Mouse (Mus musculus) NIH3T3 (cell line): ENCODE measurements around the gene Dock8.

Experiments
- DNase-seq: peaks from one replicate; pipeline ENCODE4 v3.0.0-alpha.2; 2012; ENCODE audit warnings: low read depth

Dock8 gene

DNA sequence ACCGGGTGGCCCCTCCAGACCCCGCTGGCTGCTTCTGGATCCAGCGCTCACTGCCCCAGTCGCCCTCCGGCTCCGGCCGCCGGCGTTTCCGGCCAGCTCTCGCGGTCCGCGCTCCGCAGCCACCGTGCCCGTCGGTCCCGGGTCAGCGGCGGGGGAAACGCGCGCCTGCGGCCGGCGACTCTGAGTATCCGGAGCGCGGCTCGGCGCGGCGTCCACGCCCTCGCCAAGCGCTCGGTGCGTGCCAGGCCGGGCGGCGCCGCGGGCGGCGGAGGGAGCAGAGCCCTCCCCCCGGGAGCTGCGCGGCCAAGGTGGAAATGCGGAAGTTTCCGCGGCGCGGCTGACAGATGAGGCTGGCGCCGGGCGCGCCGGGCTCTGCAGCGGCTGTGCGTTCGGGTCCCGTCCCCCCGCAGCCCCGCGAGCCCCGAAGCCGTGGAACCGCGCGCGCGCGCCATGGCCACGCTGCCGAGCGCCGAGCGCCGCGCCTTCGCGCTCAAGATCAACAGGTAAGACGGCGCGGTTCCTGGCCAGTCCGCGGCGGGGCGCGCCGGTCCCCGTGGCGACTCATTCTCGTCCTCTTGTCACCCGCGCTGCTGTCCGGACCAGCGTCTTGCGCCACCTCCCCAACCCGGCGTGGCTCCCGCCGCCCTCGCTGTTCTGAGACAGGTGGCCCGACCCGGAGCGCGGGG lies at the start of gene Dock8:
Dock8 (plus strand) TSS at position 334 of the 686 bp plus-strand sequence.
- peak; percentile 77 for DNase-seq

DNA sequence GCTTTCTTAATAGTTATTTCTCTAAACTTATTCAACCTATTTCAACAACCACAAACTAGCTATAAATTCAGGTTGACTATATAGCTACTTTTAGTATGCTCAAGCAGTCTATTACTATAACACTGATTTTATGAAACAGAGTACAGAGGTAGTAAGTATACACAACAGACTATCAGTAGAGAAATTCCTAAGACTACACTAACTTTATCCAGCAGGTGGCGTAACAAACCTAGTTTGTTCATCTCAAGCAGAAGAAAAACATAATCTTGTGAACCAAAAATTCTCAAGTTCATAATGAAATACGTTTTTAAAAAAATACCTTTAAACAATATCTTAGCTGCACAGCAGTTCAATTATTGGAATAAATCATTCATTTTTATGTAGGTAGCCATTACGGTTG lies 40.8 kb upstream of the Dock8 start:
- peak; percentile 91 for DNase-seq

DNA sequence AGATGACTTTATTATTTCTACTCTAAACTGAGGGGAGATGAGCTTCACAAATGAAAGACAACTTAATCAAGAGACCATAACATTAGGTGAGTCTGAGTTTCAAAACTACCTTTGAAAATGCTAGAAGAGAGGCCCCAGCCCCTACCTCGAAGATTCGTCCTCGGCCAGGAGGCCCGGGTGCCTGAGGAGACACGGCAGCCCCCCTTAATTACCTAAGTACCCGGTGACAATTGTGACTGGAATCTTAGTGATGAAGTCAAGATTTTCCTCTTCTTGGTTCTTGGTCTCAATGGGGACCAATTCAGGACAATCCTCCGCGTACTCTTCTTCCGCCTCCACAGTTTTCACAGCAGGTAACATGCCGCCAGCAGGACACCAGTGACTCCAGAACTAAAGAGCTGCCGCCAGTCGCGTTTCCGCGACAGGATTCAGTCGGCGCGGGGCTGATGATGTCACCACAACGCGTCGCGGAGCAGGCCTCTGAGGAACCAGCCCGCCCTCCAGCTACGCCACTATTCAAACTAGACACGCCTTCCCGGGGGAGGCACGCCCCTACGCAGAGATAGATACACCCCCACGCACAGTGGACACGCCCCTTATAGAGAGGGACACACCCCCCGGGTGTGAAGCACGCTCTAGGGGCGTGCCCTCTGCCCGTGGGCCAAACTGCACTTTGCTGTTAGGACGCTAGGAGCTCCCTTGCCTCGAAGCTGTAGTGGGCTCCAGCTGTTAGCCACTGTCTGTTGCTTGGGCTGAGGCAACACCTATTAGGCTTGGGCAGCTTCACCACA lies 38.0 kb upstream of the Dock8 start, which contains the start of gene Cbwd1:
Cbwd1 (minus strand) TSS at position 439 of the 791 bp plus-strand sequence.
- peak; percentile 100 for DNase-seq

DNA sequence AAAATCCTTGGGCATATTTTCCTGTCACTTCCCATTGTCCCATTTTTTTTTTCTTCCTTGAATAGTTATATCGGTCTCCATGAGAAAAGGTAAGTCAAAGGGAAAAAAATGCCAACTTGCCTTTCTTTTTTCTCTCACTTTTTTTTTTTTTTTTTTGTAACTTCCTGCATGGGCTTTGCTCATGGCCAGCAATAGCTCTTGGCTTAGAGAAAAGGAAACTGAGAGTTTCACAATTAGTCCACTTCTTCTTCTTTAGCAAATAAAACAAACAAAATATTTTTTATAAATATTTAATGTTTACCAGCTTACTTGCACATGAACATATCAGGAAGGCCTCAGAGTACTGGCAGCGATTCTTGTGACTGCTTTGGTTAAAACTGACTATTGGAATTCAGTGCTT lies 33.1 kb upstream of the Dock8 start:
- DNase-seq, result no peak

DNA sequence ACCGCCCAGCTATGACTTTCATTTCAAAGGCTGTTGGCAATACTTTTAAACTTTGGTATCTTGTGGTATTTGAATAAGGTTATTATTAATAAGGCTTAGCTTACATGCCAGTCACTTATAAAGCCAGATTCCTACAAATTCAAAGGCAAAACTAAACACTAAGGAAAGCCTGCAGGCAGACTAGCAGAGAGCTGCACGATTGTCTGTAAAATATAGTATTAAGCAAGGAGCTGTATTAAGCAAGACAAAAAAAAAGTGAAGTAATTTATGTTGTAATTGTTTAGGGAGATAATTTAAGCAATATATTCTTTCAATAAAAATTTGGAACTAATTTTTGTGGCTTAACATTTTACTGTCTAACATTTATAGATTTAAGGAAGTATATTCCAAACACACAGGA lies 32.4 kb upstream of the Dock8 start:
- no peak for DNase-seq

DNA sequence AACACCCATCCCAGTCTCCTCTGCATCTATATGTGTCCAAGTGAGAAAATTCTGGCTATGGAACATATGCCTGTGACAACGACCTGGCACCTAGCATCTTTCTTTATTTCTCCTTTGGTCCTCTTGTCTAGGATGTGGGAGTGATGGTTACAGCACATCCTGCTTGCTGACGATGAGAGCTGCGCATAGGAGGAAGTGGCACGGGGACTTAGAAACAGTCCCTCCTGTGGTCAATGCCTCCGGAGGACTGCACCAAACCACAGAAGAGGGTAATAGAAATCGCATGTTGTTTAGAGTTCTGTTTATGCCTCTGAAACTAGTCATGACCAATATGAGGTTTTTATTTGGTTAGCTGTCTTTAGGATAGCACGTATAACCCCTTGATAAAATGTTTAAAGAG lies 28.0 kb upstream of the Dock8 start:
- no peak for DNase-seq

DNA sequence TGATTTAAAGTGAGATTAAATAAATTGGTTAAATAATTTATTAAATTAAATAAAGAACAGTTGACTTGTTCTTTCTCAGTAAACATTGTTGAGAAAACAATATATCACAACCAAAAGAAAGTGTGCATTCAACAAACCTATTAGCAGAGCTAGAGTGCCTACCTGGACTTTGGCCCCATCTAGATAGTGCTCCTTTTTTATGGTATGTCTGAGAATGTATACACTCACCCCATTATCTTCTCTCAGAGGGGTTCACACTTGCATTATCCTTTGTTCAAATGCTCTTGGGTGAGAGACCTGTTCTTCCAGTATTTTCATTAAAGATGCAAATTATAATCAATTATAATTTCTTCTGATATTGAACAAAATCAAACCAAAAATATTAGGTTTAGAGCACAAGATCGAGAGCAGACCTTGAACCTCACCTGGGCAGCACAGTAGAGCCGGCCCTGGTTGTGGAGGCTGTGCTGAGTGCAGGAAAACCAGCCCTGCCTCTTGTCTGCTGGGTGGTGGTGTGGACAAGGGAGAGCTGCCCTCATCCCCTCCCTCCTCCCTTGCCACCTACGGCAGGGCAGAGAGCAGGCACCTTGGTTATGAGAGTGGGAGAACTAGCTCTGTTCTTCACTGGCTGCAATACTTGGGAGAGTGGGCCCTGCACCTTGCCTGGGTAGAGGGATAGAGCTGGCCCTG lies 26.5 kb upstream of the Dock8 start:
- no peak for DNase-seq

DNA sequence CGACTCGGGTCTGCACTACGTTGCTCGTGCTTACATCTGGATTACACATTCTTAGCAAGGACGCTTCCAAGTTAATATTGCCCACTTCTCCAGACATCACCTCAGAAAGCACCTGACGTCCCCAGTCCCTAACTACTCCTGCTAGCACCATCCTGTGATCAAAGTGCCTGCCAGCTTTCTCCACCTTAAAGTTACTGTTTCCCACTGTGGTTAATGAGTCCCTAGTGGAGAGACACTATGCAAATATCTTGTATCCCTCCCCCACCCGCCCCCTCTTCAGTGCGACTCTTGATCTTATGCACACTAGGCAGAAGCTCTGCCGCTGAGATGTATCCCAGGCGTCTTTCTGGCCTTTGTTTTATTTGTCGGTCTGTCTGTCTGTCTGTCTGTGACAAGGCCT lies 21.3 kb upstream of the Dock8 start:
- DNase-seq, result no peak

DNA sequence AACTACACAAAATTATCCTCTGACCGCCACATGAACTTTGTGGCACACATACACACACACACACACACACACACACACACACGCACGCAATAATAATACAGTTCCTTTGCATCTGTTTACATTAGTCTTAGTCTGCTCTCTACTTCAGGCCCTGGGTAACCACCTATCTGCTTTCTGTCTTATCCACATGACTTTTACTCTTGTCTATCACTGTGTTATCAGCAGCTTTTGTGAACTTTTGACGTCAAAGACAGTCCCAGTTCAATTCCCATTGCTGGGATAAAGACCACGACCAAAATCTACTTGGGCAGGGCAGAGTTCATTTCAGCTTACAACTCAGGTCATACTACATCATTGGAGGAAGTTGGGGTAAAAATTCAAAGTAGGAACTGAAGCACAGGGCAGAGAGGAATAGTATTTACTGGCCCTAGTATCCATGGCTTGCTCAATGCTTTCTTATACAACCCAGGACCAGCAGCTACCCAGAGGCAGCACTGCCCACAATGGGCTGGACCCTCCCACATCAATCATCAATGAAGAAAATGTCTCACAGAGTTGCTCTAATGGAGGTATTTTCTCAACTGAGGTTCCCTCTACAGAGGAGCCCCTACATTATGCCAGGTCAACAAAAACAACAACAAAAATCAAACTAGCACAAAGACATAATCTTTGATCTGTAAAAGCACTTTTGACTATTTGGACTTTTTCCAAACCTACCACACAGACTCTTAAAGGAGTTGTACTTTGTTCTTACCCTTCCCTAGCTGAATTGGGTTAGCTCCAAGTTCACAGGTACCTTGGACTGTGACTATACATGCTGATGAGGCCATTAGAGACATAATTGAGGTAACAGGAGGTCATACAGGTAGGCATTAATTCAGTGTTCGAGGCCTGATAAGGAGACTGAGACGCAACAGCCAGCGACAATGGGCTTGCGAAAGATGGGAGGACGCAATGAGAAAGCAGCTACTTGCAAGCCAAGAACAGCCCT lies 20.2 kb upstream of the Dock8 start:
- no peak for DNase-seq

DNA sequence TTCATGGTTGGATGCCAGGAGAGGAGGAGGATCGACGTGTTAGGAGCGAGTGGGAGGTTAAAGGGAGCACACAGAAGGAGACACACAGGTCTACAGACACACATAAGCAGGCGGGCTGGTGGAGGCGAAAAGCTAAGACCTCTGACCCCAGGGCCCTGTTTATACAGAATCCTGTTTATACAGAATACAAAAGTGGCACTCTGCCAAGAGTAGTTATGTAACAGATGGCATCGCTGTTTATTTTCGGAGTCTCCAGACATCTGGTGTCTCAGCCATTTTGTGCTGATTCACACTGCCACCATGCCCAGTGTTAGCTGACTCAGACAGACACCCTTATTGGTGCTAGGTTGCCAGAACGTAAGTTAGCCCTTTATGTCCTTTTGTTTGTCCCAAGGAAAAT lies 18.0 kb upstream of the Dock8 start:
- peak; percentile 79 for DNase-seq

DNA sequence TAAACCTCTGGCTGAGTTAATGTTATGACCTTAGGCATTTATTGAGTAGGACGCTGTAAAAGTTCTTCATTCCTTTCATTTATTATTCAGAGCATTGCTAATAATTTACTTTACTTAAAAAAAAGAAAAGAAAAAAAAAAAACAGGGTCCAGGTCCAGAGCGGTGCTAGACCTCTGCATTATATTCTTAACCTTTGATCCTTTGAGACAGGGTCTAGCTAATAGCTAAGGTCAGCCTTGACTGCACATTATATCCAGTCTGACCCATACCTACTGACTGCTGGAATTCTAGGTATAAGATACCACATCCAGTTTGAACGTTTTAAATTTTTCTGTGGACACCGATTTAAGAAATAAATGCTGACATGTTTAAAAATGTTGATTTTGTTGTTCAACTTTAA lies 16.3 kb upstream of the Dock8 start:
- DNase-seq, result no peak

DNA sequence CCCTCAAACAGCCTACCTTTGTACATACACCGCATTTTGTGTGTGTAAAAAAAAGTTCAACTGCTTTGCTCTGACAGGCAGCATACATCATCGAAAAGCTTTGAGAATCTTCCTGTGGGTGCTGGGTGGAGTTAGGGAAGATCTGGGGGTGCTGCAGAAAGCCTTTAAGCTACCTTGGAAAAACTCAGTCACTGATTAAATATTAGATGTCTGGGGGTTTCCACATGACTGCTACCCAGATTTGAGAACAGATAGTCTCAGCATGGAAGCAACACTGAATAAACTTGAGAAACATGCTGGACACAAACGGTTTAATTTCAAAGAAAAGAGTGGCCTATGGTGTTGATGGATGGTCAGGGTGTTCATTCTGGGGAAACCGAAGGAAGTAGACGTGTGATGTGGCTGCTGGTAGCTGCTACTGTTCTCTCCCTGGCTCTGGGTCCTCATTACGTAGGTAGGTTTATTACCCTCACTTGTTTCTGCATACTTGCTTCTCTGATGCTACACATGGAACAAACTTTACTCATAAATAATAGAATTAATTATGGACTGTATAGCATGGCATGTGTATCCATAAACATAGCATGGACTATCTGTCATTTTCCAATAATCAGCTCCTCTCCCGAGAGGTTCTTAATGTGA lies 15.4 kb upstream of the Dock8 start:
- DNase-seq, result no peak

DNA sequence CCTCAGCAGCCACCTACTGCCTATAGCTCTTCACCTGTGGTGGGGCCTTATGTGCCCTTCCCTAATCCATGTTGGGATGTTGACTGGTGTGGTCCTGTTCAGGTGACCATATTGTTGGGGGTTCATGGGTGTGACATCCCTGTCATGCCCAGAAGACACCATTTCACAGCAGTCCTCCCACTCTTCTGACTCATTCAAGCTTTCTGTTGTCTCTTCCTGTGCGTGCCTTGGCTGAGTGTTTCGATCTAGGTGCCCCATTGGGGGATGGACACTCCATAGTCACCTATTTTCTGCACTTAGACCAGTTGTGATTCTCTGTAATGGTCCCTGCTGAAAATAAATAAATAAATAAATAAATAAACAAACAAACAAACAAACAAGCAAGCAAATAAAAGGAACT lies 14.3 kb upstream of the Dock8 start:
- no peak for DNase-seq

DNA sequence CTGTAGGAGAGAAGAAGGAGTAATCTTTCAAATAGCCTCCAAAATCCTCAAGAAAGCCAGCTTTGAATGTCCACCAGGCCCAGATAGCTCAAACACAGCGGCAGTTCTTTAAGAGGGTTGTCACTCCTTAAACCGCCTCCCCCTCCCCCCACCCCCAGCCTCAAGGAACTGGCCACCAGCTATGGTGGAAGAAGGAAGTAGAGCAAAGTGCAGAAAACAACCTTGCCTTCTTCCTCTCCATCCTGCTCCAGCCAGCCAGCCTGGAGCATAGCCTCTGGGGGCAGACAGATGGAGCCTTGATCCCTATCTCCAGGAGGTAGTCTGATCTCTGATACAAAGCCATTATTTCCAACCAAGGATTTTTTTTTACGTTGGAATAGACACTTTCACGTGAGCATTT lies 12.0 kb upstream of the Dock8 start:
- no peak for DNase-seq

DNA sequence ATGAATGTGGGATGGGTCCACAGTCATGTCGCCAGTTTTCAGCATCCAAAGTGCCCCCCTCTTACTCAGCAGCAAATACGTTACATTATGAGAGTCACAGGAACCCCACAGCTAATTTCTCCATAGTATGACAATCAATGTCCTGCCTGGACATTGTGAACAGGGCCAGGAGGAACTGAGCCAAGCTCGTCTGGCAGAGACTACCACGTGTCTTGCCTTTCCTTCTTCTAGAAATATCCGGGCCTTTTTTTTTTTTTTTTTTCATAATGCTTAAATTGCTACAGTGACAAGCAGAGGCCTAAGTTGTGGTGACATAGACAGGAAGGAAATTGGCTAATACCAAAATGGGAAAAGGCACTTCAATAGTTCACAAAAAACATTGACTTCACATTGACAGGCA lies 10.5 kb upstream of the Dock8 start:
- no peak for DNase-seq

DNA sequence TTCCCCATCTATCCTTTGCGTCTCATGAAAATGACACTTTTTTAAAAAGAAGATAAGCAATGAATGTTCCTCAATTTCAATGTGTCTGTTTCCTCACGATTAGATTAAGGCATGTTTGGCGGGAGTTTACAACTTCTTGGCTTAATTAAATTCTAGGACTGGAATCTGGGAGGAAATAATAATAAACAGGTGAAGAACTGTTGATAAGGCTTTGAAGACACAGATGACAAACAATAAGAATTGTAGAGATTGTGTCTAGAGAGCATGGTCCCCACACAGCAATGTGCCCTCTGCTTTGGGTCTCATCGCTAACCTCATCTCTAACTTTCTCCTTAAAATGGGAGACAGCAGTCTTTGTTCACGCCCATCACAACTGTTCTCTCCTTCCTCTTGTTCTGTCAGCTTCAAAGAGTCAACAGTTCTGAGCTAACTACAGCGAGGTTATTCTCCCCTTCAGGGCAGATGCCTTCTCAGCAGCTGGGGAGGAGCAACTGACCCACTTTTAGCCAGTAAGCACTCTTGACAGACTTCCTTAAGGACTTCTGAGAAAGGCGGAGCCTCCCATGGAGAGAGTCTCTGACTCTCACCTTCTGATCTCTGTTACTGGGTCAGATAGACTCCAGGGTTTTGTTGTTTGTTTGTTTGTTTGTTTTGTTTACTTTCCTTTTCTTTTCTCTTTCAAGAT lies 9.1 kb upstream of the Dock8 start:
- DNase-seq, result no peak

DNA sequence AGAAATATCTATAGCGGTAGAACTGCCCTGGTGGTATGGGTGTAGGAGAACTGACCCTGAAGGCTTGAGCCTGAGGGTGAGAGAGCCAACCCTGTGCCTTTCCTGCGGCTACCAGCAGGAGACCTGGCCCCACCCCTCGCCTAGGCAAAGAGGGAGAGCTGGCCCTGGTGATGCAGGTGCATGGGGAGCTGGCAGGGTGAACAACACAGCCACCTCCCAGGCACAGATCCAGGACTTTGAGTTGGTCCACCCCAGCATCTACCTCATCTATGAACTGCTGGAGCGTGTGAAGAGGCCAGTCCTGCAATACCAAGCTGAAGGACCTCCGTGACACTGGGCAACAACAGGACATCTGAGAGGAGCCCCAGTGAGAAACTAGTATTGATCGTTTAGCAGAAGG lies 5.8 kb upstream of the Dock8 start:
- no peak for DNase-seq

DNA sequence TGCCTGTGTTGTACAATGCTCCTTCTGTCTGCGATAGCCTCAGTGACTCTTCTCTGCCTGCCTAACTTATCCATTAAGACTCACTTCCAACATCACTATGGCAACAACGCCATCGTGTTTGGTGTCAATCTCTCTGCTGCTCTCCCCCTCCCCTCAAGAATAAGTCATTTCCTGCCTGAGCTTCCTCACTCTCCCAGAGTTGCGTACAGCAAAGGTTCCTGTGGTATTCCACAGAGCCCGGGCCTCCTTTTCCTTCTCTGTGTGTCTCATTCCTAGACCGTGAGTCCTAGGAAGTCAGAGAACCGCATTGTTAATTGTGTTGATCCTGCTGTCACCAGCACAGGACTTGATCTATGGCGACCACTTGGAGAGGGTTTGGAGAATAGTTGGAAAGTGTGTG lies 4.4 kb upstream of the Dock8 start:
- DNase-seq, result peak; percentile 77

DNA sequence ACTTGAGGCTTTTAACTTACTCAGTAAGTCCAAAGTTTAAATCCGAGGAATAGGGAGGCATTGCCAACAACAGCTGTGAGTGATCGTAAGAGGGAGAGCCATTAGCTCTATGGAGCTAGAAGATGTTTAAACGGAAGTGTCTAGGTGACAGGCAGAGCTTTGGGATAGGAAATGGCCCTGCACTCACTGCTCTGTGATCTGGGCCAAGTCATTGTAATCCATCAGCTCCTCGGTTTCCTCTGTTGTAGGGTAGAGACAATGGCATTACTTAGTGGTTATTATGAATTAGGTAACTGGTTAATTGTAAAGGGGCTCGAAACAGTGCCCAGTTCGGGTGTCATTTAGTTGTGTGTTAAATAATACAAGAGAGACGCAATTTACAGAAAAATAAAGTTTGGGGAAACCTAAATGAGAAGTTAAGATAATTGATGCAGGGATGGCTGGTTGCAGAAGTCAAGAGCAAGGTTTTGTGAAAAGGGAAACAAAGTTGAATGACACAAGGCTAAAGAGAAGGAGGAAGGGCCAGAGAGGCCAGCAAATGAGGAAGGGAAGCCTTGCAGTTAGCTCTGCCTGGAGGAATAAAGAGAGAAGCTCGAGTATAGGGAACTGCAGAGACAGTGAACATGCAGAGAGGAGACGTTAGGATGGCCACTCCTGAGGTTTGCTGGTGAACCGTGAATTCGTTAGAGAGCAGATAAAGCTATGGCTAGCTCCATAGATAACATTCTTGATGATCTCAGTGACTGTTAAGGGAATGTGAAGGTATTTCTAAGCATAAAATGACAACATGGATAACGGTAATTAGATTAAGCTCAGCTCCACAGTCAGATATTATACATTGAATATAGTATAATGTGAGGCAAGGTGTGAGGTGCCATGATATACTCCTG lies 2.3 kb upstream of the Dock8 start:
- no peak for DNase-seq

DNA sequence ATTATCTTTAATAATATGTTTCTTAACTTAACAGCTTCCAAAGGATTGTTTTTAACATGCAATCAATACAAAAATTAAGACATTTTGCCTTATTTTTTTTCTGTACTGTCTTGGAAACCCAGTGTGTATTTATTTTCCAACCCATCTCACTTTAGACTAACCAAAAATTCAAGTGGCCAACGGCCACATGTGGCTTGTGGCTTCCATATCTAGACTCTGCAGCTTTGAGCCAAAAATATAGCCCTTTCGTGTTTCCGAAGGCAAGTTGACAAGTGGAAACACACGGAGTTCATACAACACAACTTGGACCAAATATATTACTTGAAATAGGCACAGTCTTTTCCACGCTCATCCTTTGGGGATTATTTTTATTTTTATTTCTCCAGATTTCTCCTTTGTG lies 773 bp upstream of the Dock8 start:
- DNase-seq, result no peak
